Mouse (Mus musculus): ENCODE measurements at regions not wholly inside any gene's neighbourhood (a gene's known extent, or its start where the extent isn't known, plus 50 kb on each side); places are given as distances from the start of the nearest gene placed in this dataset.
A peak's percentile ranks its signal among the peaks of the same experiment; 100 is the strongest.

DNA sequence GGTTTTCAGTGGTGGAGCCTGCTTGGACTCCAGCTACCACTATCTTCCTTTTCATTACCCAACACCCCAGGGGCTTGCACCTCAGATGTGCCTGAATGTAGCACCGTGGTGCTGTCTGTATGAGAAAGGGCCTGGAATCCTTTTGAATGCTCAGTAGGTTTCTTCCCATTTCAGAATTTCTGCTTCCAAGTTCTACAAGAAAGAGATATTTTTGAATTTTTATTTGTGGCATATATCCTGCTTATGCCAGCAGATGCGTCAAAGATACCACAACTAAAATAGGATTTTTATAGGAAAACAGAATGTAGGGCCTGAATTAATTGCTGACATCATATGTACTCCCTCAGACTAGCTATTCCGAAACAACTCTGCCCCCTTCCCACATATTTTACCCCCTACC lies 2286.9 kb upstream of the Gm7489 start:
- Histone ChIP-seq H3K27ac (no peak overlapping the region), H3K9ac (ENCODE audit: low read depth, low read length) (no peak overlapping the region), H3K4me3 (replicated peaks; ENCODE audit: low read depth, low read length) (no peak overlapping the region), H3K9me3 (replicated peaks; ENCODE audit: low read length) (no peaks in the 10 kb centered on the region), H3K4me2 (ENCODE audit: low read length) (no peak overlapping the region), H3K4me1 (replicated peaks; ENCODE audit: insufficient read depth, low read length) (no peaks in the 10 kb centered on the region), H3K27me3 (ENCODE audit: insufficient read depth, low read length) (no peaks in the 10 kb centered on the region), H3K36me3 (ENCODE audit: insufficient read depth, low read length) (no peaks in the 10 kb centered on the region)
- TF ChIP-seq CTCF (IDR thresholded peaks at IDR 0.05; ENCODE audit: low read depth) = no peak
- ATAC-seq (replicated peaks; ENCODE audit: low FRiP score, low read depth) = no peak
- WGBS = 79% methylated on average over 3 of the region's 3 CpGs
- DNase-seq (ENCODE audit: low spot score) = no peak

GRCm38 (mm10) chr15:51601128-51601855 lies 2283.4 kb upstream of the Gm7489 start:
- no peak overlapping the region for H3K27ac ChIP-seq
- H3K4me1 ChIP-seq (replicated peaks; ENCODE audit: insufficient read depth, low read length) = no peaks in the 10 kb centered on the region
- no peak overlapping the region for H3K4me2 ChIP-seq (ENCODE audit: low read length)
- no peak for TF ChIP-seq CTCF (IDR thresholded peaks at IDR 0.05; ENCODE audit: low read depth)
- no peaks in the 10 kb centered on the region for H3K36me3 ChIP-seq (ENCODE audit: insufficient read depth, low read length)
- no peak for DNase-seq (ENCODE audit: low spot score)
- H3K4me3 ChIP-seq (replicated peaks; ENCODE audit: low read depth, low read length) = no peak overlapping the region
- no peaks in the 10 kb centered on the region for H3K9me3 ChIP-seq (replicated peaks; ENCODE audit: low read length)
- ATAC-seq (replicated peaks; ENCODE audit: low FRiP score, low read depth) = no peak
- no peak overlapping the region for H3K9ac ChIP-seq (ENCODE audit: low read depth, low read length)
- H3K27me3 ChIP-seq (ENCODE audit: insufficient read depth, low read length) = no peaks in the 10 kb centered on the region
- 53% methylated on average over 10 of the region's 10 CpGs for WGBS

DNA sequence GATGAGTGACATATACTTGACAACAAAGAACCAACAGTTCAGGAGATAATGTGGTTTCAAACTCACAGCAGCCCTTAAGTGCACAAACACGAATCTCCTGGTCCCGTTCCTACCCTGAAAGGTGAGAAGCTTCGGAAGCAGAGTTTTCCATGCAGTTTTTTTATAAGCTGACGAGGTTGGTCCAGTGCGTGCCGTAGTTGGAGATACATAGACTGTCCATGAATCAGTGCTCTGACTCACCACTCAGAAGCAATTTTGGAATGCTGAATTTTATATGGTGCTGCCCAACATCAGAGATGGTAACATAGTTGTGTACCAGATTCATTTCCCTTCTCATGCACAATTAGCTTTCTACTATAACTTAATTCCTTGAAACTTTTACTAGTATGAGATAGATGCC lies 2263.3 kb upstream of the Gm7489 start:
- Histone ChIP-seq H3K4me2 (ENCODE audit: low read length) (no peak overlapping the region), H3K36me3 (ENCODE audit: insufficient read depth, low read length) (no peaks in the 10 kb centered on the region), H3K9me3 (replicated peaks; ENCODE audit: low read length) (no peaks in the 10 kb centered on the region), H3K27ac (no peak overlapping the region), H3K27me3 (ENCODE audit: insufficient read depth, low read length) (no peaks in the 10 kb centered on the region), H3K4me3 (replicated peaks; ENCODE audit: low read depth, low read length) (no peak overlapping the region), H3K9ac (ENCODE audit: low read depth, low read length) (no peak overlapping the region), H3K4me1 (replicated peaks; ENCODE audit: insufficient read depth, low read length) (no peaks in the 10 kb centered on the region)
- ATAC-seq (replicated peaks; ENCODE audit: low FRiP score, low read depth) (no peak), DNase-seq (ENCODE audit: low spot score) (no peak)
- 85% methylated on average over 6 of the region's 6 CpGs for WGBS
- no peak for TF ChIP-seq CTCF (IDR thresholded peaks at IDR 0.05; ENCODE audit: low read depth)

GRCm38 (mm10) chr15:51627463-51627862 lies 2257.2 kb upstream of the Gm7489 start:
- H3K9me3 ChIP-seq (replicated peaks; ENCODE audit: low read length) = no peaks in the 10 kb centered on the region
- TF ChIP-seq CTCF (IDR thresholded peaks at IDR 0.05; ENCODE audit: low read depth) = no peak
- no peak overlapping the region for H3K9ac ChIP-seq (ENCODE audit: low read depth, low read length)
- DNase-seq (ENCODE audit: low spot score) = no peak
- H3K27ac ChIP-seq = no peak overlapping the region
- H3K4me2 ChIP-seq (ENCODE audit: low read length) = no peak overlapping the region
- H3K4me1 ChIP-seq (replicated peaks; ENCODE audit: insufficient read depth, low read length) = no peaks in the 10 kb centered on the region
- no peak overlapping the region for H3K4me3 ChIP-seq (replicated peaks; ENCODE audit: low read depth, low read length)
- no peaks in the 10 kb centered on the region for H3K36me3 ChIP-seq (ENCODE audit: insufficient read depth, low read length)
- 91% methylated on average over 5 of the region's 5 CpGs for WGBS
- H3K27me3 ChIP-seq (ENCODE audit: insufficient read depth, low read length) = no peaks in the 10 kb centered on the region
- ATAC-seq (replicated peaks; ENCODE audit: low FRiP score, low read depth) = no peak

DNA sequence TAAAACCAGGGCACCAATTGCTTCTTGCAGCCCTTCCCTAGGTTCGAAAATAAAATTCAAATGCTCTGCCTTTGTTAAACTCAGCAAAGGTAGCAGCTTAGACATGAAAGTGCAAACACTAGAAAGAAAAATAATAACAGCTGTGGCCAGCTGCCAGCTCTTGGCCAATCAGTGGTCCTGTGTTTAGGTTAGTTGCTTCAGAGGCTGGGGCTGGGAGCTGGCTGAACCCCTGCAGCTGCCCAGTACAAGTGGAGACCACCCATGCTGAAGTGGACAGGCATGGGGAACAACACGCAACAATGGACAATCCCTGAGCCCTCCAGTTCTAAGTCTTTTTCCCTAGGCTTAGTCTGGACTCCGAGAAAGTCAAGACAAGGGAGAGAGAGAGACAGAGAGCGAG lies 2256.2 kb upstream of the Gm7489 start:
- H3K36me3 ChIP-seq (ENCODE audit: insufficient read depth, low read length) = no peaks in the 10 kb centered on the region
- TF ChIP-seq CTCF (IDR thresholded peaks at IDR 0.05; ENCODE audit: low read depth) = no peak
- no peaks in the 10 kb centered on the region for H3K4me1 ChIP-seq (replicated peaks; ENCODE audit: insufficient read depth, low read length)
- 56% methylated on average over 4 of the region's 4 CpGs for WGBS
- no peak for ATAC-seq (replicated peaks; ENCODE audit: low FRiP score, low read depth)
- H3K27me3 ChIP-seq (ENCODE audit: insufficient read depth, low read length) = no peaks in the 10 kb centered on the region
- no peak overlapping the region for H3K9ac ChIP-seq (ENCODE audit: low read depth, low read length)
- no peak overlapping the region for H3K4me3 ChIP-seq (replicated peaks; ENCODE audit: low read depth, low read length)
- H3K9me3 ChIP-seq (replicated peaks; ENCODE audit: low read length) = no peaks in the 10 kb centered on the region
- peak; percentile 33 for DNase-seq (ENCODE audit: low spot score)
- no peak overlapping the region for H3K27ac ChIP-seq
- no peak overlapping the region for H3K4me2 ChIP-seq (ENCODE audit: low read length)

GRCm38 (mm10) chr15:51631881-51632280 lies 2252.8 kb upstream of the Gm7489 start:
- TF ChIP-seq CTCF (IDR thresholded peaks at IDR 0.05; ENCODE audit: low read depth) = no peak
- DNase-seq (ENCODE audit: low spot score) = no peak
- Histone ChIP-seq H3K4me1 (replicated peaks; ENCODE audit: insufficient read depth, low read length) (no peaks in the 10 kb centered on the region), H3K36me3 (ENCODE audit: insufficient read depth, low read length) (no peaks in the 10 kb centered on the region), H3K27ac (no peak overlapping the region), H3K27me3 (ENCODE audit: insufficient read depth, low read length) (no peaks in the 10 kb centered on the region), H3K4me3 (replicated peaks; ENCODE audit: low read depth, low read length) (no peak overlapping the region), H3K9ac (ENCODE audit: low read depth, low read length) (no peak overlapping the region), H3K9me3 (replicated peaks; ENCODE audit: low read length) (no peaks in the 10 kb centered on the region), H3K4me2 (ENCODE audit: low read length) (no peak overlapping the region)
- WGBS = 64% methylated on average over 10 of the region's 10 CpGs
- ATAC-seq (replicated peaks; ENCODE audit: low FRiP score, low read depth) = no peak

GRCm38 (mm10) chr15:51633068-51633467 lies 2251.6 kb upstream of the Gm7489 start:
- 95% methylated on average over 6 of the region's 6 CpGs for WGBS
- Histone ChIP-seq H3K9ac (ENCODE audit: low read depth, low read length) (no peak overlapping the region), H3K27me3 (ENCODE audit: insufficient read depth, low read length) (no peaks in the 10 kb centered on the region), H3K27ac (no peak overlapping the region), H3K9me3 (replicated peaks; ENCODE audit: low read length) (no peaks in the 10 kb centered on the region), H3K36me3 (ENCODE audit: insufficient read depth, low read length) (no peaks in the 10 kb centered on the region), H3K4me1 (replicated peaks; ENCODE audit: insufficient read depth, low read length) (no peaks in the 10 kb centered on the region), H3K4me2 (ENCODE audit: low read length) (no peak overlapping the region), H3K4me3 (replicated peaks; ENCODE audit: low read depth, low read length) (no peak overlapping the region)
- no peak for TF ChIP-seq CTCF (IDR thresholded peaks at IDR 0.05; ENCODE audit: low read depth)
- ATAC-seq (replicated peaks; ENCODE audit: low FRiP score, low read depth) (no peak), DNase-seq (ENCODE audit: low spot score) (no peak)
